Mouse (Mus musculus): Measurements from ENCODE around the gene Cd5l. TPM values are rescaled to one million over a fixed set of nuclear protein-coding genes. Genes with fewer than 3 reads are reported as not detected.

The Cd5l gene
- polyA plus RNA-seq, 2 experiments from 2014 or later = 0.31 to 1.2 TPM

DNA sequence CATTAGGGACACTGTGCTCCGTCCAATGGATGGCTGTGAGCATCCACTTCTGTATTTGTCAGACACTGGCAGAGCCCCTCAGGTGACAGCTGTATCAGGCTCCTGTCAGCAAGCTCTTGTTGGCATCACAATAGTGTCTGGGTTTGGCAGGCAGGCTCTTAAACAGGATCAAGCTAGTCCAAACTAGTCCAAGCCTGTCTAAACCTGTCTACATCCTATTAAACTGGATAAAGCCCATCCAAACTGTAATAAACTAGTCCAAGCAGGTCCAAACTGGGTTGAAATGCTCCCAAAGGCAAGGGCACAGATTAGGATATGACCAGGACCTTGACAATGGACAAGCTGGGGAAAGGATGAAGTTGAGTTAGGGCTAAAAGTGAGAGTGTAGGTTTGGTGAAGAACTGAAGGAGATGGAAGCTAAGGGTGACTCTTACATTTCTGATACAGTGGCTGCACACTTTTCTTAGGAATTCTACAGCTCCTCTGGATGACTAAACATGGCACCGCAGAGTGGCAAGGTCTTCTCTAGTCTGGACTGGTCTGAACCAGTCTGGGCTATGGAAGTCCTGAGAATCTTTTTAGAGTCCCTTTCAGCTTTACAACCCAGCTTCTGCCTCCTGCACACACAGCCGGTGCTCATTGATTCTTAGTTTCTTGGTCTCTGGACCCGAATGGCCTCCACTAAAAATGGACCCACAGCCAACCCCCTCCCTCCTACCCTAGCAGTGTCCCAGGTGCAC, 51.7 kb downstream of the Cd5l start:
- no peak for ATAC-seq

DNA sequence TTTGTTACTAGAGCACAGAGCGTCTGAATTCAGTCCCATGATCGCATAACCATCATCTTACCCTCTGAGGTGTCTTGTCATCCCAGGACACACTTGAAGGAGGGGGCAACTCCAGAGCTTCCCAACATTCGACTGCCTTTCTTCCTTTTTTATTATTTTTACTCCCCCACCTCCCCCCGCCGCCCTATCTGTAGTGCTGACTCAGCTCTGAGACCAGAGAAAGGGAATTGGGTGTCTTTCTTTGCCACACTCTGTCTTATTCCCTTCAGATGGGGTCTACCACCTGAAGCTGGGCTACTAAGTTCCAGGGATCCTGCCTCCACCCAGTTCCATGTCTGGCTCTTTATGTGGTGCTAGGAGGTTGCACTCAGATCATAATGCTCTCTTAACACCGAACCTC, 52.9 kb downstream of the Cd5l start:
- ATAC-seq = no peak

DNA sequence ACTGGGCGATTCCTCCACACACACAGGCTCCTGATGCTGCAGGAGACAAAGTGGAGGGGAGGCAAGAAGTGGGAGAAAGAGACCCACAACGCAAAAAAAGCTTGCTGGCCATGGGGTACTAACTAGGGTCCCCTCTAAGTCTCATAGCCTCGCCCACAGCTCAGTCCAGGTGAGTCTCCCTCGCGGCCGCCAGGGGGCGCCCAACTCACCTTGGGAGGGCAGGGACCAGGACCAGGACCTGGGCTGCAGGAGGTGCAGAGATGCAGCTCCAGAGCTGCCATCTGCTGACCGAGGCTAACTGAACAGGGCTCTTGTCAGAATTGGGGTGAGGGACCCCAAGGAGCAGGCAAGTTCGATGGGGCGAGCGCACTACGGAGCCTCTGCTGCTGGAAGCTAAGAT, 53.5 kb downstream of the Cd5l start:
- no peak for ATAC-seq

DNA sequence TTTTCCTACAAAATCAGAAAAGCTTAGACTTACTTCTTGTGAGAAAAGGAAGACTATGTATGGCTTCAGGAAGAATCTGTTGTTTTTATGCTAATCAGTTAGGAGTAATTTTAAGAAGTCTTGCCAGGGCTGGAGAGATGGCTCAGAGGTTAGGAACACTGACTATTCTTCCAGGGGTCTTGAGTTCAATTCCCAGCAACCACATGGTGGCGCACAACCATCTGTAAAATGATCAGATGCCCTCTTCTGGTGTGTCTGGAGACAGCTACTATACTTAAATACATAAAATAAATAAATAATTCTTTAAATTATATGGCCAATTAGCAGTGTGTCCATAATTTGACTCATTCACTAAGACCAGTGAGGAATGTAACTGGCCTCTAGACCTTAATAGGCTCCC, 63.0 kb downstream of the Cd5l start:
- no peak for ATAC-seq

Other genes with a start within 250 kb of the Cd5l start
- not detected for gene Kirrel, start 183.1 kb upstream of the Cd5l start, polyA plus RNA-seq (2017; shearing (Covaris generic))
- under 1 TPM in 1 of 2 experiments, not detected in 1; 0.13 TPM for gene Fcrls, start 94.1 kb upstream of the Cd5l start, polyA plus RNA-seq (2017; shearing (Covaris generic))
- gene Fcrl1, start 18.5 kb downstream of the Cd5l start, polyA plus RNA-seq (2017; shearing (Covaris generic)) = 10 to 100 TPM; 46.0 to 62.3 TPM
- not detected for gene Fcrl5, start 77.9 kb downstream of the Cd5l start, polyA plus RNA-seq (2017; shearing (Covaris generic))
- 10 to 100 TPM; 24.6 to 37.8 TPM for gene Etv3, start 167.5 kb downstream of the Cd5l start, polyA plus RNA-seq (2017; shearing (Covaris generic))

All from CD4-positive, CD25-positive, alpha-beta regulatory T cell, adult 4 months (primary cell).